In the genomic region with DNA sequence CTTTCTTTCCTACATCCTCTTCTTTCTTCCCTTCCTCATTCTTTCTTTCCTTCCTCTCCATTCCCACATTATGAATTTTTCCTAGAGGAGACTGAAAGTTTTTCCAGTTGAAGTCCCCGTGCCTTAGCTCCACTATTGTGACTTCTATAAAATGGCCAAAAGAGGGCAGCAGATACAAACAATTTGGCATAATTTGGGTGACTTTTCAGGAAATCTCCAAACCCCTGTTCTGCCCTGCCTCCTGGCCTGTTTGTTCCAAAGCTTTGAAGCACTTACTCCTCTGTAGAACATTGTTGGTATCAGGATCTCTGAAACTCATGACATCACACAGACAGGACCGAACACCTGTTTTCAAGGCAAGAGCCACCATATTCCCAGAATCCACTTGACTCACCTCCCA, we compare ENCODE assay signal across 9 mouse cellular contexts.
DNase-seq lines count a peak whose midpoint lies in the region; ATAC-seq and TF ChIP-seq lines count a peak whose summit lies in the region.
"Had no signal": no experiment of that assay in that cellular context is flagged by ENCODE, and none has a peak within 500 bp of the region (broad histone marks: within the 10 kb centered on the region; RNA-seq: fewer than 3 reads in every experiment).

No protein-coding gene starts in this region.

- no peak for TF ChIP-seq EP300 in heart, adult 2 months (IDR thresholded peaks at IDR 0.05; ENCODE audit: insufficient read depth, low read depth, low read length)

- no peaks in the 10 kb centered on the region for H3K4me1 ChIP-seq in heart, adult 2 months (ENCODE audit: control insufficient read depth, insufficient read depth, low read length)
- no peaks in the 10 kb centered on the region for H3K4me1 ChIP-seq in heart, embryonic 11.5 days (ENCODE audit: control insufficient read depth, insufficient read depth, low read length)
- no peaks in the 10 kb centered on the region for H3K4me1 ChIP-seq in forebrain, embryonic 13.5 days
- no peaks in the 10 kb centered on the region for H3K4me1 ChIP-seq in liver, embryonic 11.5 days (replicated peaks; ENCODE audit: control insufficient read depth, insufficient read depth, low read length)
- H3K4me1 ChIP-seq: lung, embryonic 15.5 days had no signal

- ATAC-seq in heart, embryonic 11.5 days (replicated peaks; ENCODE audit: insufficient number of reproducible peaks, low FRiP score, low TSS enrichment): no peak
- peak; percentile 59; the same call in 1 of the 2 replicates for ATAC-seq in forebrain, embryonic 13.5 days
- ATAC-seq in liver, embryonic 11.5 days (replicated peaks; ENCODE audit: low FRiP score): no peak

- H3K27ac ChIP-seq in heart, adult 2 months: no peak overlapping the region
- no peak overlapping the region for H3K27ac ChIP-seq in heart, embryonic 11.5 days (ENCODE audit: low read depth, low read length)
- H3K27ac ChIP-seq in forebrain, embryonic 13.5 days: no peak overlapping the region
- no peak overlapping the region for H3K27ac ChIP-seq in liver, embryonic 11.5 days (ENCODE audit: low read depth, low read length)
- H3K27ac ChIP-seq: lung, embryonic 15.5 days had no signal

- H3K27me3 ChIP-seq in heart, adult 2 months (ENCODE audit: control insufficient read depth, insufficient read depth, low read length): no peaks in the 10 kb centered on the region
- no peaks in the 10 kb centered on the region for H3K27me3 ChIP-seq in heart, embryonic 11.5 days (ENCODE audit: control insufficient read depth, insufficient read depth, low read length)
- no peaks in the 10 kb centered on the region for H3K27me3 ChIP-seq in forebrain, embryonic 13.5 days
- H3K27me3 ChIP-seq in liver, embryonic 11.5 days (replicated peaks; ENCODE audit: control insufficient read depth, insufficient read depth, low read length): no peaks in the 10 kb centered on the region
- H3K27me3 ChIP-seq: lung, embryonic 15.5 days had no signal

- H3K4me3 ChIP-seq in heart, adult 2 months: no peak overlapping the region
- no peak overlapping the region for H3K4me3 ChIP-seq in heart, embryonic 11.5 days (ENCODE audit: low read depth, low read length)
- no peak overlapping the region for H3K4me3 ChIP-seq in forebrain, embryonic 13.5 days
- H3K4me3 ChIP-seq in liver, embryonic 11.5 days (ENCODE audit: low read depth, low read length): no peak overlapping the region
- H3K4me3 ChIP-seq: lung, embryonic 15.5 days had no signal

- intact Hi-C loops in heart, adult 2 months (cut with DNase I): loop anchor here (2.0 kb wide), 1 partner anchor 321 kb away; no protein-coding TSS in a partner anchor

- TF ChIP-seq POLR2A in heart, adult 2 months (IDR thresholded peaks at IDR 0.05; ENCODE audit: insufficient read depth, low read depth, low read length): no peak

- peak; percentile 56 for TF ChIP-seq CTCF in heart, adult 2 months (IDR thresholded peaks at IDR 0.05)

- WGBS in heart, adult 2 months: 56% methylated on average over 2 of the region's 2 CpGs
- 61% methylated on average over 2 of the region's 2 CpGs for WGBS in heart, embryonic 11.5 days (ENCODE audit: insufficient replicate concordance)
- 65% methylated on average over 2 of the region's 2 CpGs for WGBS in forebrain, embryonic 13.5 days
- WGBS in liver, embryonic 11.5 days: 66% methylated on average over 2 of the region's 2 CpGs

- no peak overlapping the region for H3K4me2 ChIP-seq in heart, embryonic 11.5 days
- H3K4me2 ChIP-seq in forebrain, embryonic 13.5 days: no peak overlapping the region
- no peak overlapping the region for H3K4me2 ChIP-seq in liver, embryonic 11.5 days
- H3K4me2 ChIP-seq: lung, embryonic 15.5 days had no signal

- no peaks in the 10 kb centered on the region for H3K9me3 ChIP-seq in heart, embryonic 11.5 days (replicated peaks; ENCODE audit: control insufficient read depth, low read length)
- no peaks in the 10 kb centered on the region for H3K9me3 ChIP-seq in forebrain, embryonic 13.5 days (replicated peaks)
- no peaks in the 10 kb centered on the region for H3K9me3 ChIP-seq in liver, embryonic 11.5 days (ENCODE audit: control insufficient read depth, low read length)
- H3K9me3 ChIP-seq: lung, embryonic 15.5 days had no signal

- DNase-seq in heart, adult 2 months: no peak
- DNase-seq in ovary, postnatal 14 days (ENCODE audit: low spot score): peak; percentile 11
- DNase-seq in ovary, postnatal 36 days (ENCODE audit: low spot score): no peak
- peak; percentile 69 for DNase-seq in retina, embryonic 14.5 days (ENCODE audit: low spot score)
- DNase-seq in spleen, postnatal 36 days (ENCODE audit: low spot score in 2 of 2): no peak
- no peak for DNase-seq in liver, embryonic 11.5 days (ENCODE audit: low spot score)

- H3K36me3 ChIP-seq in heart, adult 2 months (ENCODE audit: control insufficient read depth, insufficient read depth, low read length): no peaks in the 10 kb centered on the region
- no peaks in the 10 kb centered on the region for H3K36me3 ChIP-seq in heart, embryonic 11.5 days (ENCODE audit: control insufficient read depth, insufficient read depth, low read length)
- H3K36me3 ChIP-seq in forebrain, embryonic 13.5 days (ENCODE audit: poor library complexity, severe bottlenecking): no peaks in the 10 kb centered on the region
- no peaks in the 10 kb centered on the region for H3K36me3 ChIP-seq in liver, embryonic 11.5 days (ENCODE audit: control insufficient read depth, insufficient read depth, low read length)
- H3K36me3 ChIP-seq: lung, embryonic 15.5 days had no signal

- no peaks in the 10 kb centered on the region for H3K79me2 ChIP-seq in heart, adult 2 months (replicated peaks; ENCODE audit: control insufficient read depth, insufficient read depth, low read length)

- H3K9ac ChIP-seq in heart, adult 2 months (ENCODE audit: low read depth, low read length): no peak overlapping the region
- H3K9ac ChIP-seq in heart, embryonic 11.5 days (ENCODE audit: low read depth, low read length): no peak overlapping the region
- H3K9ac ChIP-seq in forebrain, embryonic 13.5 days: no peak overlapping the region
- no peak overlapping the region for H3K9ac ChIP-seq in liver, embryonic 11.5 days (ENCODE audit: low read depth, low read length)
- H3K9ac ChIP-seq: lung, embryonic 15.5 days had no signal

Comparison
In these comparisons a context has a peak if more than half of its experiments do, and no peak if none do; other contexts are left out.
1. DNase-seq: peak in ovary, postnatal 14 days (single experiment) and retina, embryonic 14.5 days (single experiment); none in heart, adult 2 months (0 of 2), ovary, postnatal 36 days (single experiment), spleen, postnatal 36 days (0 of 2) and liver, embryonic 11.5 days (single experiment).